Comparison of ENCODE assay signal across 18 mouse cellular contexts in genomic region chr13:51420861-51421260, GRCm38 (mm10). TPM values are rescaled to one million over a fixed set of nuclear protein-coding genes. Genes with fewer than 3 reads are reported as not detected.
A peak's percentile ranks its signal among the peaks of the same experiment; 100 is the strongest.
DNase-seq lines count a peak whose midpoint lies in the region; ATAC-seq lines count a peak whose summit lies in the region.
"Had no signal": no experiment of that assay in that cellular context is flagged by ENCODE, and none has a peak within 500 bp of the region (broad histone marks: within the 10 kb centered on the region; RNA-seq: fewer than 3 reads in every experiment).

No protein-coding gene starts in this region.

- peaks cover 7% of the 10 kb centered on the region; the same call in 1 of the 2 replicates for H3K27me3 ChIP-seq in hindbrain, embryonic 13.5 days
- H3K27me3 ChIP-seq: embryonic facial prominence, embryonic 12.5 days; heart, embryonic 15.5 days had no signal

- DNase-seq in layer of hippocampus, adult 11-12 months (ENCODE audit: low spot score): peak; percentile 34
- no peak for DNase-seq in layer of hippocampus, adult 9-11 months
- DNase-seq in right cerebral cortex, adult 18-20 months: peak; percentile 57
- no peak for DNase-seq in right cerebral cortex, postnatal 4 days
- peak; percentile 39 for DNase-seq in right cerebral cortex, postnatal 25 days
- DNase-seq: cerebellum, adult 11-12 months; cerebellum, adult 9-10 months; cerebellum, postnatal 25 days; gastrocnemius, postnatal 36 days; heart, adult 18-20 months; heart, postnatal 14 days had no signal

- no peak overlapping the region for H3K27ac ChIP-seq in hindbrain, embryonic 13.5 days
- H3K27ac ChIP-seq: embryonic facial prominence, embryonic 12.5 days; heart, embryonic 15.5 days; hindbrain, embryonic 14.5 days had no signal

- WGBS in hindbrain, embryonic 13.5 days: 88% methylated on average over 9 of the region's 9 CpGs

- no peaks in the 10 kb centered on the region for H3K36me3 ChIP-seq in hindbrain, embryonic 13.5 days

- H3K9me3 ChIP-seq in hindbrain, embryonic 13.5 days: no peaks in the 10 kb centered on the region
- H3K9me3 ChIP-seq: embryonic facial prominence, embryonic 12.5 days; heart, embryonic 15.5 days had no signal

- peak; percentile 39 for ATAC-seq in frontal cortex, adult (ENCODE audit: low TSS enrichment)
- ATAC-seq in hindbrain, embryonic 13.5 days (ENCODE audit: low FRiP score): no peak
- ATAC-seq: forebrain, embryonic 16.5 days had no signal

- no peak overlapping the region for H3K4me2 ChIP-seq in hindbrain, embryonic 13.5 days
- H3K4me2 ChIP-seq: embryonic facial prominence, embryonic 12.5 days; heart, embryonic 11.5 days; heart, embryonic 15.5 days; hindbrain, embryonic 14.5 days had no signal

- peaks cover 26% of the 10 kb centered on the region for H3K4me1 ChIP-seq in hindbrain, embryonic 13.5 days (replicated peaks)

- no peak overlapping the region for H3K9ac ChIP-seq in hindbrain, embryonic 13.5 days
- H3K9ac ChIP-seq: embryonic facial prominence, embryonic 12.5 days; heart, embryonic 15.5 days; hindbrain, embryonic 14.5 days had no signal

- H3K4me3 ChIP-seq in hindbrain, embryonic 13.5 days: no peak overlapping the region
- H3K4me3 ChIP-seq: embryonic facial prominence, embryonic 12.5 days; heart, embryonic 15.5 days had no signal

RNA-seq across cellular contexts. Expression of gene S1pr3, which starts 12.4 kb away (rescaled TPM):
- polyA plus RNA-seq in hindbrain, embryonic 13.5 days (2015; fragmentation: Nextera tagmentation; extraction: Ambion mirVana): 14.1 TPM in 2 replicates

Comparison
In these comparisons a context has a peak if more than half of its experiments do, and no peak if none do; other contexts are left out.
1. DNase-seq: peak in layer of hippocampus, adult 11-12 months (single experiment), right cerebral cortex, adult 18-20 months (single experiment) and right cerebral cortex, postnatal 25 days (single experiment); none in layer of hippocampus, adult 9-11 months (single experiment) and right cerebral cortex, postnatal 4 days (single experiment).